Mouse (Mus musculus) limb, embryonic 12.5 days (tissue): ENCODE results near the gene Pold4. TPM values are rescaled to one million over a fixed set of nuclear protein-coding genes. Genes with fewer than 3 reads are reported as not detected.

Experiments used
- ATAC-seq: fragments of 200-750 bp; cut with Nextera tagmentation; 2 replicates; pipeline ENCODE4 v1.8.0; 2017; ENCODE audit warnings: low read depth, moderate TSS enrichment; ENCODE audit not compliant: insufficient number of reproducible peaks, insufficient read depth, low FRiP score, low TSS enrichment
- H3K27ac ChIP-seq: fragments of 300-500 bp; sonication (generic); 2 replicates; pipeline ENCODE4 v1.5.1; 2016; ENCODE audit warnings: mild to moderate bottlenecking, moderate library complexity
- H3K27me3 ChIP-seq: fragments of 300-500 bp; sonication (generic); 2 replicates; pipeline ENCODE4 v1.6.1; 2016; ENCODE audit warnings: mild to moderate bottlenecking, moderate library complexity
- H3K36me3 ChIP-seq: fragments of 300-500 bp; sonication (generic); 2 replicates; pipeline ENCODE4 v1.6.1; 2016; ENCODE audit warnings: mild to moderate bottlenecking, moderate library complexity
- H3K4me1 ChIP-seq: fragments of 300-500 bp; sonication (generic); replicated peaks from 2 replicates; pipeline ENCODE4 v1.6.1; 2016
- H3K4me2 ChIP-seq: fragments of 300-500 bp; sonication (generic); 2 replicates; pipeline ENCODE4 v1.6.1; 2016; ENCODE audit warnings: mild to moderate bottlenecking, moderate library complexity
- H3K4me3 ChIP-seq: fragments of 300-500 bp; sonication (generic); replicated peaks from 2 replicates; pipeline ENCODE4 v1.5.1; 2016; ENCODE audit warnings: mild to moderate bottlenecking
- H3K9ac ChIP-seq: fragments of 300-500 bp; sonication (generic); replicated peaks from 2 replicates; pipeline ENCODE4 v1.6.1; 2016; ENCODE audit warnings: mild to moderate bottlenecking, moderate library complexity
- H3K9me3 ChIP-seq: fragments of 300-500 bp; sonication (generic); 2 replicates; pipeline ENCODE4 v1.6.1; 2016; ENCODE audit warnings: mild to moderate bottlenecking, moderate library complexity
- WGBS: fragments of 180-500 bp; shearing (Covaris S2); methylation state at CpG from one replicate; pipeline ENCODE4 v1.1.7; 2016; 5-methylcytosine and 5-hydroxymethylcytosine counted together
- polyA plus RNA-seq: library from polyadenylated mRNA; unstranded; fragments of >200 nt; fragmentation: Nextera tagmentation; extraction: Ambion mirVana; gene quantifications from 2 replicates; pipeline ENCODE4 v1.2.1, GENCODE M21; 2016

The Pold4 gene
- polyA plus RNA-seq, 1 experiment from 2014 or later: 13.8 TPM

GRCm38 (mm10) chr19:4194021-4194724 lies 37.5 kb upstream of the Pold4 start:
- no peak overlapping the region for H3K4me2 ChIP-seq
- ATAC-seq: no peak
- no peak overlapping the region for H3K9ac ChIP-seq
- 85% methylated on average over 8 of the region's 8 CpGs for WGBS
- no peaks in the 10 kb centered on the region for H3K27me3 ChIP-seq
- H3K4me3 ChIP-seq: no peak overlapping the region; the same call in 1 of the 2 replicates
- peaks cover 39% of the 10 kb centered on the region for H3K4me1 ChIP-seq
- H3K36me3 ChIP-seq: peaks cover 61% of the 10 kb centered on the region
- H3K27ac ChIP-seq: no peak overlapping the region
- H3K9me3 ChIP-seq: no peaks in the 10 kb centered on the region

- peaks cover 69% of the 10 kb centered on the region for H3K36me3 ChIP-seq
- H3K4me3 ChIP-seq: no peak overlapping the region
- peaks cover 42% of the 10 kb centered on the region for H3K4me1 ChIP-seq
- no peak overlapping the region for H3K27ac ChIP-seq
- no peaks in the 10 kb centered on the region for H3K9me3 ChIP-seq
- H3K27me3 ChIP-seq: no peaks in the 10 kb centered on the region
- ATAC-seq: no peak
- no peak overlapping the region for H3K9ac ChIP-seq
- WGBS: 83% methylated on average over 12 of the region's 12 CpGs
- no peak overlapping the region for H3K4me2 ChIP-seq
These were observed 36.7 kb upstream of the Pold4 start for GRCm38 (mm10) chr19:4194776-4195650.

- no peak overlapping the region for H3K4me3 ChIP-seq
- no peaks in the 10 kb centered on the region for H3K27me3 ChIP-seq
- H3K4me1 ChIP-seq: peaks cover 46% of the 10 kb centered on the region
- H3K4me2 ChIP-seq: peak overlapping the region; percentile 6; the same call in 1 of the 2 replicates
- no peaks in the 10 kb centered on the region for H3K9me3 ChIP-seq
- no peak for ATAC-seq
- H3K27ac ChIP-seq: no peak overlapping the region
- whole genome bisulfite sequencing: 64% methylated on average over 2 of the region's 2 CpGs
- H3K9ac ChIP-seq: no peak overlapping the region
- H3K36me3 ChIP-seq: peaks cover 73% of the 10 kb centered on the region
These were observed 35.7 kb upstream of the Pold4 start for GRCm38 (mm10) chr19:4196048-4196447.

- no peak for ATAC-seq
- H3K27me3 ChIP-seq: no peaks in the 10 kb centered on the region
- H3K9ac ChIP-seq: no peak overlapping the region; the same call in 1 of the 2 replicates
- H3K27ac ChIP-seq: 0 out of 2 replicates have a peak overlapping the region, but pooled peaks have one; percentile 42
- WGBS: 16% methylated on average over 5 of the region's 5 CpGs
- H3K36me3 ChIP-seq: peaks cover 73% of the 10 kb centered on the region
- peaks cover 42% of the 10 kb centered on the region for H3K4me1 ChIP-seq
- H3K4me2 ChIP-seq: peak overlapping the region; percentile 6
- no peak overlapping the region for H3K4me3 ChIP-seq
- H3K9me3 ChIP-seq: no peaks in the 10 kb centered on the region
These were observed 35.2 kb upstream of the Pold4 start for GRCm38 (mm10) chr19:4196548-4196947.

GRCm38 (mm10) chr19:4197180-4197579 lies 34.5 kb upstream of the Pold4 start:
- no peaks in the 10 kb centered on the region for H3K27me3 ChIP-seq
- peaks cover 47% of the 10 kb centered on the region for H3K4me1 ChIP-seq
- WGBS: 72% methylated on average over 3 of the region's 3 CpGs
- H3K4me2 ChIP-seq: no peak overlapping the region
- no peak overlapping the region for H3K27ac ChIP-seq
- H3K9me3 ChIP-seq: no peaks in the 10 kb centered on the region
- no peak overlapping the region for H3K9ac ChIP-seq
- H3K36me3 ChIP-seq: peaks cover 73% of the 10 kb centered on the region
- ATAC-seq: no peak
- H3K4me3 ChIP-seq: no peak overlapping the region

GRCm38 (mm10) chr19:4201291-4201909 lies 30.3 kb upstream of the Pold4 start, which contains the start of gene Rad9a:
Rad9a (minus strand) TSS chr19:4201662.
- peak within 1 kb of the TSS; percentile 86 for H3K9ac ChIP-seq
- H3K27me3 ChIP-seq: peaks cover 19% of the 10 kb centered on the region
- H3K4me2 ChIP-seq: peak within 1 kb of the TSS; percentile 94
- H3K4me1 ChIP-seq: peaks cover 29% of the 10 kb centered on the region
- peak within 1 kb of the TSS; percentile 72 for H3K27ac ChIP-seq
- under 1% methylated on average over 34 of the region's 34 CpGs for WGBS
- ATAC-seq: peak; percentile 87
- no peaks in the 10 kb centered on the region for H3K9me3 ChIP-seq
- H3K4me3 ChIP-seq: peak within 1 kb of the TSS; percentile 71
- H3K36me3 ChIP-seq: peaks cover 39% of the 10 kb centered on the region

- no peaks in the 10 kb centered on the region for H3K9me3 ChIP-seq
- ATAC-seq: no peak
- H3K4me3 ChIP-seq: peak overlapping the region; percentile 71
- peak overlapping the region; percentile 94 for H3K4me2 ChIP-seq
- peak overlapping the region; percentile 86 for H3K9ac ChIP-seq
- H3K36me3 ChIP-seq: peaks cover 32% of the 10 kb centered on the region
- 0 out of 2 replicates have a peak overlapping the region, but pooled peaks have one; percentile 29 for H3K27ac ChIP-seq
- peaks cover 22% of the 10 kb centered on the region for H3K4me1 ChIP-seq
- peaks cover 22% of the 10 kb centered on the region for H3K27me3 ChIP-seq
- WGBS: 37% methylated on average over 7 of the region's 7 CpGs
These were observed 29.6 kb upstream of the Pold4 start for GRCm38 (mm10) chr19:4202149-4202548.

- H3K9me3 ChIP-seq: no peaks in the 10 kb centered on the region
- H3K36me3 ChIP-seq: peaks cover 22% of the 10 kb centered on the region
- no peak overlapping the region for H3K27ac ChIP-seq
- 56% methylated on average over 3 of the region's 3 CpGs for WGBS
- no peak for ATAC-seq
- H3K4me2 ChIP-seq: no peak overlapping the region
- H3K4me1 ChIP-seq: peaks cover 22% of the 10 kb centered on the region
- H3K4me3 ChIP-seq: no peak overlapping the region
- H3K9ac ChIP-seq: no peak overlapping the region
- H3K27me3 ChIP-seq: peaks cover 22% of the 10 kb centered on the region
These were observed 28.6 kb upstream of the Pold4 start for GRCm38 (mm10) chr19:4203148-4203547.

GRCm38 (mm10) chr19:4203604-4204326 lies 27.9 kb upstream of the Pold4 start:
- Histone ChIP-seq H3K36me3 (peaks cover 16% of the 10 kb centered on the region), H3K9ac (no peak overlapping the region), H3K27ac (no peak overlapping the region), H3K9me3 (no peaks in the 10 kb centered on the region), H3K4me1 (peaks cover 22% of the 10 kb centered on the region), H3K4me2 (no peak overlapping the region), H3K4me3 (no peak overlapping the region), H3K27me3 (peaks cover 22% of the 10 kb centered on the region)
- no peak for ATAC-seq
- WGBS: 70% methylated on average over 13 of the region's 13 CpGs

- peaks cover 21% of the 10 kb centered on the region for H3K4me1 ChIP-seq
- no peak for ATAC-seq
- peaks cover 5% of the 10 kb centered on the region for H3K36me3 ChIP-seq
- H3K9ac ChIP-seq: no peak overlapping the region
- H3K4me2 ChIP-seq: no peak overlapping the region
- peaks cover 22% of the 10 kb centered on the region for H3K27me3 ChIP-seq
- H3K27ac ChIP-seq: no peak overlapping the region
- 70% methylated on average over 4 of the region's 4 CpGs for WGBS
- no peak overlapping the region for H3K4me3 ChIP-seq
- no peaks in the 10 kb centered on the region for H3K9me3 ChIP-seq
These were observed 26.8 kb upstream of the Pold4 start for GRCm38 (mm10) chr19:4204889-4205288.
